Mouse (Mus musculus) heart, adult 2 months (tissue): ENCODE results near the gene Fbxw7.

Source experiments
- CTCF ChIP-seq: fragments of 200-600 bp; IDR thresholded peaks from 2 replicates; pipeline ENCODE4 v1.8.1; 2022; ENCODE audit warnings: antibody characterized with exemption, mild to moderate bottlenecking, moderate library complexity
- EP300 ChIP-seq: fragments of 200-500 bp; IDR thresholded peaks from 2 replicates; pipeline ENCODE4 v1.6.1; 2011; ENCODE audit warnings: low read depth, low read length, control low read depth; ENCODE audit not compliant: insufficient read depth
- POLR2A ChIP-seq: fragments of 200-500 bp; IDR thresholded peaks from 2 replicates; pipeline ENCODE4 v1.6.1; 2011; ENCODE audit warnings: mild to moderate bottlenecking, low read depth, low read length, control low read depth; ENCODE audit not compliant: insufficient read depth

DNA sequence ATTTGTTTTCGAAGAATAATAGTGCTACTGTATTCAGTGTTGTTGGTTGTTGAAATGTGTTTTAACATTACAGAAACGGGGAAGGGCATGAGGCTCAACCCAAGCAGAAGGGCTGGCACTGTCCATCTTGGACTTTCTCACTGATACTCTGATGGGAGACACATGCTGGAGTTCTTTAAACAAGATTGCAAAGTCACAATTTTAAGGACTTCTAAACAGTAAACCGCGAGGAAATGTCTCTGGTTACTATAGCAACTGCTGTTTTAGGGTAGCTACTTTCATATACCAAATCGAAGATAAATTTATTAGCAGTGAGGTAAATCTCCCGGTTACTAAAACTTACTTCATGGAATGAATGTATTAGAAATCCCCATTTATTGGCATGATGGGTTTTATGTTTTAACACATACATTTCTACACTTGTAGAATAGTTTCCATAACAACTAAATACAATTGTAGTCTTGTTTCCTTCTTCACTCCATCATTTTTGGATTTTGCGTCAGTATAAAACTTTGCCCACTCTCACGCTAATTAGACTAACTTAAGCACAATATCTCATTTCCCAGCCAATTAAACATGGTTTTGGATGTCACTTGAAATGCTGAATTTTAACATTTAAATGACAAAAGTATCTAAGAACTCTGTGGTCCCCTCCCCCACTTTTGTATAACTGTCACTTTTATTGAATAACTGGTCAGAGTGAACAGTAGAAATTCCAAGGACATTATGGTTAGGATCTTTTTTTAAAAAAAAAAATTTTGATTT lies 140.1 kb downstream of the Fbxw7 start:
- TF ChIP-seq POLR2A = no peak
- no peak for TF ChIP-seq CTCF
- no peak for TF ChIP-seq EP300
